Mouse (Mus musculus) Patski (cell line): Measurements from ENCODE around the gene Telo2. TPM values are rescaled to one million over a fixed set of nuclear protein-coding genes. Genes with fewer than 3 reads are reported as not detected.

Experiments used
- ATAC-seq: fragments of 100-300 bp; one replicate; pipeline ENCODE4 v1.8.0; 2021
- CTCF ChIA-PET: fragments of 350-600 bp; sonication (Branson Sonifier 250); formaldehyde crosslinking; loops from one replicate; lab custom pipeline; 2022; ENCODE audit warnings: inconsistent platforms; lab: Charles Lee
- POLR2A ChIA-PET: fragments of 350-600 bp; sonication (Branson Sonifier 250); formaldehyde crosslinking; loops from one replicate; lab custom pipeline; 2022; ENCODE audit warnings: antibody characterized with exemption, inconsistent platforms; lab: Charles Lee
- DNase-seq: peaks from one replicate; pipeline ENCODE4 v3.0.0-alpha.2; 2011; ENCODE audit warnings: low read depth, low spot score
- H3K27me3 ChIP-seq: fragments of 371-371 bp; one replicate; pipeline ENCODE4 v1.5.1; 2021
- CTCF ChIP-seq: fragments of 100-300 bp; IDR thresholded peaks from one replicate; pipeline ENCODE4 v1.5.1; 2021
- in situ Hi-C: fragments of 300-500 bp; cut with MboI; formaldehyde crosslinking; loops from 3 replicates; pipeline ENCODE4 v1.11.1; 2018; ENCODE audit warnings: low pct_unique_long_range_greater_than_20kb, mixed read lengths
- polyA plus RNA-seq: library from polyadenylated mRNA; unstranded; gene quantifications from one replicate; pipeline ENCODE4 v1.2.3, GENCODE M21; 2021

Gene Telo2
- polyA plus RNA-seq, 1 experiment from 2014 or later = 26.7 TPM

DNA sequence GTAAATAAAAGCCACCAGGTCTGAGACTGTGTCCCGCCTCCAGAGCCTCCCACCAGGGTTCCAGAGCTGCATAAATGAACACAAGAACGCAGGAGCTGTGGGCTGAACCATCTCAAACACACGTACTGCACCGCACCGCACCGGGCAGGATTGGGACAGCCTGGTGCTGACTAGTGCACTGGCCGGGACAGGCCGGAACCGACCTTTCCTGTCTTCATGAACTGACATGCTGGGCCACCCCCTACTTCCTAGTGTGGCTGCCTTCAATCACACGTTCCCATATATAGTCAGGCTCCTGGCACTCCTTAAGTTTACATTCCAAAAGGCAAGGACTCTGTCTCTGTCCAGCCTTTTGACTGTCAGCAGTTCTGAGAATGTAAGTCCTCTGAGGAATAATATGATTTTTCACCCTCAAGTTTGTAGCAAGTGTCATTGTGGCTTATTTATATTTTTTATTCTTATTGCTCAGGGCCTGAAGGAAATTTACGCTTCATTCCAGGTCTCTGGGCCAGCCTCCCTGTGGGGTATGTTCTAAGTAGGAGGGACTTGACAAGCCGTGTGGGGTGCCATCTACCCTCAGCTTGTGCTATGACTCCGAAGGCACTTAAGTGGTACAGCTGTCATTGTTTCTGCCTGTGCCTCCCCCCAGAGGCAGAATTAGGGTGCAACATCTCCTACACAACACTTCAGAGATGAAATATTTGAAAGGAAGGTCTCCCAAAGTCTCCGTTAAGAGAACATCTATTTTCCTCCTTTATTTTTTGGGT is 33.5 kb downstream of the Telo2 start:
- in situ Hi-C loops = no loop called here
- DNase-seq (no peak), ATAC-seq (no peak)
- no peaks in the 10 kb centered on the region for H3K27me3 ChIP-seq
- no peak for TF ChIP-seq CTCF
- ChIA-PET POLR2A (no interaction called here), CTCF (no interaction called here)

DNA sequence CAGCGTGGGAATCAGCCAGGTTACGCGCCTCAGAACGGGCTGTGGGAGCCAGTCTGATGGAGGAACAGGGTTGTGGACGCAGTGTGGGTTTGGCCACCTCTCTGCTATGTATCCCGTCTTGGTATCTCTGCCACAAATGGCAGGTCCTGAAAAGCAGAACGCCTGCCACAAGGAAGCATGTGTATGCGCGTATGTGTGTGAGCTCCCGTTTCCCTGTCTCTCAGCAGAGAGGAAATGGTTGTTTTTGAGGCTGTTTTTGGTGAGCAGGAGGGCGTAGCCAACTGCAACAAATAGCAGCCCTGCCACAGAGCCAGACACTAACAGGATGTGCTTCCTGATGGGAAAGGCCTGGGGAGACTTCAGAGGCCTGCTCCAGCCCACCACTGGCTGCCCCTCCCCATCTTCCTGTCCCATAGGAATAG is 34.8 kb downstream of the Telo2 start:
- no peak for ATAC-seq
- in situ Hi-C loops = no loop called here

DNA sequence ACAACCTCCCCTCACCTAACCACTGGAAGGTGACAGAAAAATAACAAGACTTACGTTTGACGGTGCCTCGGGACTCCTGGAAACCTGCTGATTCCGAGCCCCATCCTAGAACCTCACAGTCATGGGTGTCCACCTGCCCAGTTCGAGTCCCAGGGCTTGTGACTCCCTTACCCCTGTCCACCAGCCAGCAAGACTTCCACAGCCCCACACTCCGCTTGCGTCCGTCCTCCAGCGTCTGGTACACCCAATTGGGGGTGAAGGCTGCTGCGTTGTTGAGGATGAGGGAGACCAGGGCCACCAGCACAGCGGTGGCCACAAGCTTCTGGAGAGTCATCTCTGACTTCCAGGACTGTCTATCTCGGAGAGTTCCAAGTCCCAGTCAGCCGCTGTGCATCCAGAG is 35.6 kb downstream of the Telo2 start:
- CTCF ChIA-PET = no interaction called here
- in situ Hi-C loops = no loop called here
- POLR2A ChIA-PET = no interaction called here
- H3K27me3 ChIP-seq = no peaks in the 10 kb centered on the region
- DNase-seq (no peak), ATAC-seq (no peak)
- TF ChIP-seq CTCF = no peak

More for the DNA sequence above, 34.8 kb downstream of the Telo2 start:
- no peaks in the 10 kb centered on the region for H3K27me3 ChIP-seq
- CTCF ChIA-PET = no interaction called here
- no peak for TF ChIP-seq CTCF
- no peak for DNase-seq
- POLR2A ChIA-PET = no interaction called here

DNA sequence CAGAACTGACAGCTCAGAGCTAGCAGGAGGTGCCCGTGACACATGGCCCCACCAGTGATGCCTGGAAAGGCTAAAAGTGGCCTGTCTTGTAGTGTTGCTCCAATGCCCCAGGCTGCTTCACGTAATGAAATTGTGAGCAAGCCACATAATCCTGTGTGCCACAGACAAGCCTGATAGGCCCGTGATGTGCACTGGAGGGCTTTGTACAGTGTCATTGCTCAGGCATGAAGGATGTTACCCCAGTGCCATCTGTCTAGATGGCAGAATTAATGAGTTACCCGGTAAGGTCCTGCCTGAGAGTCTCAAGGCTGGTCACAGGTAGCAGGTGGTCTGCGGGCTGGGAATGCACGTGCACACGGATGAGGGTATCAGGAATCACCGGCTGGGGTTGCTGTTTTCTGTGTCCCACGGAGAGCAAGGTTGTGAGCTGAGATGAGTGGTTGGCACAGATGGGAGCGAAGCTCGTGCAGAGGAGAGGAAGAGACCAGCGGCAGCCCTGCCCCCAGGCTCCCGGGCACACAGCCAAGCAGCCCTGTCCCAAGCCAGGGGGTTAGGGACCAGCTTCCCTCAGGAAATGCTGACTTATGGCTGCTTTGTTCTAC is 37.9 kb downstream of the Telo2 start:
- peak; percentile 33 for DNase-seq
- in situ Hi-C loops = no loop called here
- ChIA-PET CTCF (interaction anchor here (1.5 to 1.7 kb wide), 2 partner anchors 12 to 18 kb away, joined by 4 to 6 read pairs; no protein-coding TSS in a partner anchor), POLR2A (no interaction called here)
- peak; percentile 56 for ATAC-seq
- no peak for TF ChIP-seq CTCF
- H3K27me3 ChIP-seq = no peaks in the 10 kb centered on the region

DNA sequence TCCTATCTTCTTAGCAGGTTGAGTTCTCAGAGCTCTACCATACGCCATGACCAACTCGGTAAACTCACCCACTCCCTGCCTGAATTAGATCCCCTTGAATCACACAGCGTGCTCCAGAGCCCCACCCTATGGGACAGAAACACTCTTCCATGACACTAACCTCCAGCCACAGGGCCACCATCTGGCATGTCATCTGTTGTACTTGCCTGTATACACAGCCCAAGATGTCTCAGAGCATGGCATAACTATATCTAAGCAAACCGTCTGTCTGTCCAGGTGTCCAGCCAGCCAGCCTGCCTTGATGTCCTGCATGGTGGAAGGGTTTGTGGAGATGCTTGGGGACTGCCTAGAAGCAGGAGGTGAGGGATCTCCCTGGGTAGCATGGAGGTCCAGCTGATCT is 38.9 kb downstream of the Telo2 start:
- in situ Hi-C loops = no loop called here
- ChIA-PET CTCF (interaction anchor here (1.5 to 1.7 kb wide), 2 partner anchors 11 to 19 kb away, joined by 4 to 6 read pairs; no protein-coding TSS in a partner anchor), POLR2A (no interaction called here)
- no peak for ATAC-seq
- no peaks in the 10 kb centered on the region for H3K27me3 ChIP-seq
- no peak for TF ChIP-seq CTCF
- no peak for DNase-seq

DNA sequence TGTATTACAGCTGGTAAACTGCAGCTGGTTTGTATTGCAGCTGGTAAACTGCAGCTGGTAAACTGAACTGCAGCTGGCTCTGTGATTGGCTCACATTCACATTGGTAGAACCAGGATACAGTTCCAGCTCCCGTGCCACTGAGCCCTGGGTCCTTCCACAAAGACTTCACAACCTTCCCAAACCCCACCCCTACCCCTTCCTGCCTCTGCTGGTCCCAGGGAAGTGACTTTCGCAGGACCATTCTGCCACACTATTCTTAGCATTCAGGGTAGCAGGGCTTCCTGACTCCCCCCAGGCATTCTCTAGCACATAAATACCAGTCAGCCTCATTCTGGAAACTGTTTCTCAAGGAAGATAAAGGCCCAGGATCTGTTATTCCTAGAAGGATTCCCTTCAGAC is 47.1 kb downstream of the Telo2 start:
- in situ Hi-C loops = no loop called here
- ATAC-seq (no peak), DNase-seq (no peak)
- no peaks in the 10 kb centered on the region for H3K27me3 ChIP-seq
- ChIA-PET POLR2A (no interaction called here), CTCF (no interaction called here)
- TF ChIP-seq CTCF = no peak

DNA sequence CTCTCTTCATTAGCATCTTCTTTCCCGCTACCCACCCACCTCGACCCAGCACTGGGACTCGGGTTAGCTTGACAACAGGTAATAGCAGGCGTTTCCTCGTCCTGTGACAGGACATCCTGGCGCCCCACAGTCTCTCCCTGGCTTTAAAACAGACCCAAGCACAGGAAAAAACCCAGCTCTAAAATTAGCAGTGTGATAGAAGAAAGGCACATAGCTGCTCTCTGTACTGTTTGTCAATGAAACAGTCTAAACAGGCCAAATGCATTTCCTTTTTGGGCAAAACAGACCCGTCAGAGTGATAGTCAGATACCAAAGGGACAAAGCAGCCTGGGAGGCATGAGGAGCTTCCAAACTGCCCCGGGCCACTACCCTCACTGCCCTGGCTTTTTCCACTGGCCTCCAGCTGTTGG is 48.3 kb downstream of the Telo2 start:
- ChIA-PET CTCF (no interaction called here), POLR2A (no interaction called here)
- no peak for TF ChIP-seq CTCF
- no peak for ATAC-seq
- in situ Hi-C loops = no loop called here
- H3K27me3 ChIP-seq = no peaks in the 10 kb centered on the region
- no peak for DNase-seq

DNA sequence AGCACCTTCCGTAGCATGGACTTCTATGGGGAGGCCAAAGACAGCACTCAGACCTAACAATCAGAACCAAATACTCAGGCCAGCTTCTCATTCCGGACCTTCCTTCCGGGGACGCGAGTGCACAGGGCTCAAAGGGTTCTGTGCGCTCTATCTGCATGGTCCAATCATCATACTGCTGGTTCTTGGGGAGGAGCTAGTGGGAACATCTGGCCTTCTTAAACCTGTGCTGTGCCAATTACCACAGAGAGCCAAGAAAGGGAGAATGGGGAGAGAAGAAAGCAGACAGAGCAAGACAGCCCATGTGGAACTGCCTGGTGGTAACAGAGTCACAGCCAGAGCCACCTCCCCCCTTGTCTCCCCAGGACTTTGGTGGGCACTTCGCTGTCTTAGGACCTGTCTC is 49.2 kb downstream of the Telo2 start:
- ATAC-seq (no peak), DNase-seq (no peak)
- H3K27me3 ChIP-seq = no peaks in the 10 kb centered on the region
- POLR2A ChIA-PET = no interaction called here
- CTCF ChIA-PET = interaction anchor here (2.0 kb wide), 1 partner anchor 10 kb away, joined by 6 read pairs; no protein-coding TSS in a partner anchor
- TF ChIP-seq CTCF = no peak
- in situ Hi-C loops = no loop called here

DNA sequence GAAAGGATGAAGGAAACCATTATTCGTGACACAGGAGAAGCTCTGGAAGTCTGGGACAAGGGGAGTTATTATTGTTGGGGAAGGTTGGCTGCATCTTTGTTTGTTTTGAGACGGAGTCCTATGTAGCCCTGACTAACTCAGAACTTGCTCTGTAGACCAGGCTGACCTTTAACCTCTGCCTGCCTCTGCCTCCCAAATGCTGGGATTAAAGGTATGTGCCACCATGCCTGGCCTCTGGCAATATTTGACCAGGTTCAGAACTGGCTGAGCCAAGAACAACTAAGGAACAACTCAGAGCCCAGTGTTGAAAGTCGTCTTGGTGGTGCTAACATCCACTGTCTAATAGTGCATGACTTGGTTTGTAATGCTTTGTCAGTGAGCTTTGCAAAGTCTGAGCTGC is 50.6 kb downstream of the Telo2 start:
- TF ChIP-seq CTCF = no peak
- ChIA-PET POLR2A (interaction anchor here (0.5 kb wide), 1 partner anchor 374 kb away, joined by 5 read pairs; no protein-coding TSS in a partner anchor), CTCF (interaction anchor here (2.0 kb wide), 1 partner anchor 12 kb away, joined by 6 read pairs; no protein-coding TSS in a partner anchor)
- no peaks in the 10 kb centered on the region for H3K27me3 ChIP-seq
- in situ Hi-C loops = no loop called here
- ATAC-seq (no peak), DNase-seq (no peak)

DNA sequence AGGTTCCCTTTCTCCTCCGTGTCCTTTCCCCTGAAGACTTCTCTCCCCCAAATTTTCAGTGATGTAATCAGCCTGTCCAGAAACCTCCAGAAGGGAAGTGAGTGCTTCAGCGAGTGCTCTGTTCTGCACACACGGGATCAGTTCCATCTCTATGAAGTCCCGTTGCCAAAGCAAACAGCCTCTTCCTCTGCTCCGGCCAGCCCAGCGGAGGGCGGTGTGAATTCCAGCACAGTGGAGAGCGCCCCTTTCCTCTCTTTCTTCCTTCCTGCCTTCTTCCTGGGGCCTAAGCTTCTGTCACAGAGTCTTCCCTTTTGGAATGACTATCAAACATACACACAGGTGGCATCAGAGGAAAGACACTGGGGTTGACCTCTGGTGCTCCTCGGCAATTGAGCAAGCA is 51.4 kb downstream of the Telo2 start:
- DNase-seq (no peak), ATAC-seq (no peak)
- in situ Hi-C loops = no loop called here
- TF ChIP-seq CTCF = no peak
- POLR2A ChIA-PET = no interaction called here
- H3K27me3 ChIP-seq = no peaks in the 10 kb centered on the region
- CTCF ChIA-PET = no interaction called here

DNA sequence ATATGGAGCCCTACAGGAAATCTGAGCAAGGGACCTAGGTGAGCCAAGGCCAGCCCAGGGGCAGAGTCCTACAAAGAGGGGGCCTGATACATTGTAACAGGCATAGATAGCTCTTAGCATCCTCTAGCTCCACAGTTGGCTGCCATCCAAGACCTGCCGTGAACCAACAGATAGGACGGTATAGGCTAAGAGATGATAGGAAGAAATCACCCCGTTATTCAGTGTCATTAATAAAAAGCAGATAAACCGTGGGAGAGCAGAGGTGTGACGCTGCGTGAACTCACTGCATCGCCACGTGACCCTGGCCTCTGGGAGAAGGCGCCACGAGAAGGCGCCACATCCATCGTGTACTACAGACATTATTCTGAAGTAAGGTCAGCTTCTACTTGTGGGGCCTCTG is 51.9 kb downstream of the Telo2 start:
- H3K27me3 ChIP-seq = no peaks in the 10 kb centered on the region
- in situ Hi-C loops = no loop called here
- POLR2A ChIA-PET = interaction anchor here (1.2 kb wide), 1 partner anchor 21 kb away, joined by 3 read pairs; no protein-coding TSS in a partner anchor
- no peak for TF ChIP-seq CTCF
- CTCF ChIA-PET = no interaction called here
- ATAC-seq (no peak), DNase-seq (no peak)
